Mouse (Mus musculus): ENCODE results near the gene Arhgap23. TPM values are rescaled to one million over a fixed set of nuclear protein-coding genes. Genes with fewer than 3 reads are reported as not detected.
A peak's percentile ranks its signal among the peaks of the same experiment; 100 is the strongest.

Gene Arhgap23
- polyA plus RNA-seq, 1 experiment from 2014 or later: 7.9 TPM

GRCm38 (mm10) chr11:97462538-97462937 is 47.2 kb downstream of the Arhgap23 start:
- Histone ChIP-seq H3K36me3 (ENCODE audit: insufficient read depth) (peaks cover 99% of the 10 kb centered on the region), H3K4me3 (ENCODE audit: low read depth, low read length) (no peak overlapping the region), H3K4me2 (no peak overlapping the region), H3K9me3 (ENCODE audit: low read depth, low read length) (no peaks in the 10 kb centered on the region), H3K9ac (no peak overlapping the region), H3K4me1 (ENCODE audit: insufficient read depth) (no peaks in the 10 kb centered on the region), H3K27ac (ENCODE audit: low read depth) (no peak overlapping the region), H3K27me3 (ENCODE audit: insufficient read depth, low read length) (no peaks in the 10 kb centered on the region)
- TF ChIP-seq CTCF (IDR thresholded peaks at IDR 0.05; ENCODE audit: low read depth): peak; percentile 30; the same call in 1 of the 2 replicates
- ATAC-seq (ENCODE audit: insufficient read depth) (no peak), DNase-seq (no peak)
- WGBS: 82% methylated on average over 6 of the region's 6 CpGs

DNA sequence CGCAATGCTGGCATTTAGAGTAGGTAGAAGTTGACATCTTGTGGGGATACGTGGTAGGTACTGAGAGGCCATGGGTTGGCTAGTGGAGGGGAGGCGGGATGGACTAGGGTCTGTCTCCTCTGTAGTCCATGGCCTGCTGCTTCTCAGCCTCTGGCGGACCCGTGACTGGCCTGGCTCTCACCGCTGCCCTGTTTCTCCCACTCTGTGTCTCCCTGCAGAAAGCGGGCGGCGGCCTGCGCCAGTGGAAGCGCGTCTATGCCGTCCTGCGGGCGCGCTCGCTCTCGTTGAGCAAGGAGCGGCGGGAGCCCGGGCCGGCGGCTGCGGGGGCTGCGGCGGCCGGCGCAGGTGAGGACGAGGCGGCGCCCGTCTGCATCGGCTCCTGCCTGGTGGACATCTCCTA is 47.8 kb downstream of the Arhgap23 start:
- Histone ChIP-seq H3K4me3 (ENCODE audit: low read depth, low read length) (no peak overlapping the region), H3K9ac (no peak overlapping the region), H3K9me3 (ENCODE audit: low read depth, low read length) (no peaks in the 10 kb centered on the region), H3K36me3 (ENCODE audit: insufficient read depth) (peaks cover 99% of the 10 kb centered on the region), H3K27ac (ENCODE audit: low read depth) (no peak overlapping the region), H3K4me1 (ENCODE audit: insufficient read depth) (no peaks in the 10 kb centered on the region), H3K4me2 (no peak overlapping the region), H3K27me3 (ENCODE audit: insufficient read depth, low read length) (no peaks in the 10 kb centered on the region)
- WGBS: 47% methylated on average over 33 of the region's 33 CpGs
- DNase-seq (no peak), ATAC-seq (ENCODE audit: insufficient read depth) (no peak)
- no peak for TF ChIP-seq CTCF (IDR thresholded peaks at IDR 0.05; ENCODE audit: low read depth)

DNA sequence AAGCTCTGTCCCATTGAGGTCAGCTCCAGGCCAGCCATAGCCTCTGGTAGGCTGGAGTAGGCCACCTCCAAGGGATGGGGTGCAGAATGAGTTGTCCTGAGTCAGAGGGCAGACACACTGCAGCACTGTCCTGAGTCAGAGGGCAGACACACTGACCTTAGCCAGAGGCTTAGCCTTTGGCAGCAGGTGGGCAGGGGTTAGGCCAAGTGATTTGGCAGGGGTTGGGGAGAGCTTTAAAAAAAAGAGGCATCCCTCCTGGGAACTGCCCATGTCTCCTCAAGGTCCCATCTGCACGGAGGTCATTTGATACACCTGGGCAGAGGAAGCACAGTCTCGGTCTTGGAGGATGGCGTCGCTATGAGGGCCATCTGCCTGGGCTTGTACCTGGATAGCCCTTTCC is 48.7 kb downstream of the Arhgap23 start:
- Histone ChIP-seq H3K9ac (no peak overlapping the region), H3K4me3 (ENCODE audit: low read depth, low read length) (no peak overlapping the region), H3K27ac (ENCODE audit: low read depth) (no peak overlapping the region), H3K27me3 (ENCODE audit: insufficient read depth, low read length) (no peaks in the 10 kb centered on the region), H3K4me1 (ENCODE audit: insufficient read depth) (no peaks in the 10 kb centered on the region), H3K4me2 (no peak overlapping the region), H3K9me3 (ENCODE audit: low read depth, low read length) (no peaks in the 10 kb centered on the region), H3K36me3 (ENCODE audit: insufficient read depth) (peaks cover 98% of the 10 kb centered on the region)
- no peak for TF ChIP-seq CTCF (IDR thresholded peaks at IDR 0.05; ENCODE audit: low read depth)
- DNase-seq: no peak
- no peak for ATAC-seq (ENCODE audit: insufficient read depth)
- 93% methylated on average over 4 of the region's 4 CpGs for WGBS

DNA sequence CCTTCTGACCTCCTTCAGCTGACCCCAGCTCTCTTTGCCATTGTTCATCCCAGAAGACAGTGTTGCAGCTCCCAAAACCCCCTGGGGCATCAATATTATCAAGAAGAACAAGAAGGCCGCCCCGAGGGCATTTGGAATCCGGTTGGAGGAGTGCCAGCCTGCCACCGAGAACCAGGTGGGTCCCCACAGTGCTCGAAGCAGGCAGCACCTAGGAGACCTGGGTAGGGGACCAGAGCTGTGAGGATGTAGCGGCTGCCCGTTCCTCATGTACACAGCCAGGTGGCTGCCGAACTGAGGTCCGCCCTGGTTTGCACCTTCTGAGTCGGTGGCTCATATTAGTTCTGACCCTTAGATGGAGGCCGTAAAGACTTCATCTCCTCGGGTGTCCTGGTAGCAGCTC is 50.6 kb downstream of the Arhgap23 start:
- no peak for TF ChIP-seq CTCF (IDR thresholded peaks at IDR 0.05; ENCODE audit: low read depth)
- no peak overlapping the region for H3K27ac ChIP-seq (ENCODE audit: low read depth)
- WGBS: 85% methylated on average over 12 of the region's 12 CpGs

GRCm38 (mm10) chr11:97466444-97467160 is 51.3 kb downstream of the Arhgap23 start:
- Histone ChIP-seq H3K4me3 (ENCODE audit: low read depth, low read length) (no peak overlapping the region), H3K9me3 (ENCODE audit: low read depth, low read length) (no peaks in the 10 kb centered on the region), H3K9ac (no peak overlapping the region), H3K36me3 (ENCODE audit: insufficient read depth) (peaks cover 98% of the 10 kb centered on the region), H3K27ac (ENCODE audit: low read depth) (no peak overlapping the region), H3K4me2 (no peak overlapping the region), H3K4me1 (ENCODE audit: insufficient read depth) (no peaks in the 10 kb centered on the region), H3K27me3 (ENCODE audit: insufficient read depth, low read length) (no peaks in the 10 kb centered on the region)
- DNase-seq (no peak), ATAC-seq (ENCODE audit: insufficient read depth) (no peak)
- no peak for TF ChIP-seq CTCF (IDR thresholded peaks at IDR 0.05; ENCODE audit: low read depth)
- WGBS: 77% methylated on average over 10 of the region's 10 CpGs

More for the DNA sequence above, 50.6 kb downstream of the Arhgap23 start:
- peaks cover 98% of the 10 kb centered on the region for H3K36me3 ChIP-seq (ENCODE audit: insufficient read depth)
- H3K9ac ChIP-seq: no peak overlapping the region
- no peak overlapping the region for H3K4me3 ChIP-seq (ENCODE audit: low read depth, low read length)
- no peaks in the 10 kb centered on the region for H3K27me3 ChIP-seq (ENCODE audit: insufficient read depth, low read length)
- H3K4me1 ChIP-seq (ENCODE audit: insufficient read depth): no peaks in the 10 kb centered on the region
- no peak for ATAC-seq (ENCODE audit: insufficient read depth)
- DNase-seq: no peak
- no peak overlapping the region for H3K4me2 ChIP-seq
- no peaks in the 10 kb centered on the region for H3K9me3 ChIP-seq (ENCODE audit: low read depth, low read length)

GRCm38 (mm10) chr11:97468639-97469287 is 53.4 kb downstream of the Arhgap23 start:
- Histone ChIP-seq H3K4me2 (no peak overlapping the region), H3K9me3 (ENCODE audit: low read depth, low read length) (no peaks in the 10 kb centered on the region), H3K9ac (no peak overlapping the region), H3K36me3 (ENCODE audit: insufficient read depth) (peaks cover 96% of the 10 kb centered on the region), H3K4me1 (ENCODE audit: insufficient read depth) (no peaks in the 10 kb centered on the region), H3K4me3 (ENCODE audit: low read depth, low read length) (no peak overlapping the region), H3K27ac (ENCODE audit: low read depth) (no peak overlapping the region; the same call in 1 of the 2 replicates), H3K27me3 (ENCODE audit: insufficient read depth, low read length) (no peaks in the 10 kb centered on the region)
- DNase-seq (peak; percentile 96), ATAC-seq (ENCODE audit: insufficient read depth) (peak; percentile 66; the same call in 1 of the 2 replicates)
- WGBS: 44% methylated on average over 14 of the region's 14 CpGs
- peak; percentile 99 for TF ChIP-seq CTCF (IDR thresholded peaks at IDR 0.05; ENCODE audit: low read depth)

- no peak overlapping the region for H3K4me2 ChIP-seq
- peaks cover 95% of the 10 kb centered on the region for H3K36me3 ChIP-seq (ENCODE audit: insufficient read depth)
- H3K27ac ChIP-seq (ENCODE audit: low read depth): no peak overlapping the region
- no peaks in the 10 kb centered on the region for H3K9me3 ChIP-seq (ENCODE audit: low read depth, low read length)
- ATAC-seq (ENCODE audit: insufficient read depth) (no peak), DNase-seq (no peak)
- H3K27me3 ChIP-seq (ENCODE audit: insufficient read depth, low read length): no peaks in the 10 kb centered on the region
- H3K4me1 ChIP-seq (ENCODE audit: insufficient read depth): no peaks in the 10 kb centered on the region
- no peak overlapping the region for H3K9ac ChIP-seq
- 89% methylated on average over 7 of the region's 7 CpGs for WGBS
- 0 out of 2 replicates have a peak, but pooled peaks have one; percentile 23 for TF ChIP-seq CTCF (IDR thresholded peaks at IDR 0.05; ENCODE audit: low read depth)
- no peak overlapping the region for H3K4me3 ChIP-seq (ENCODE audit: low read depth, low read length)
These were observed 54.5 kb downstream of the Arhgap23 start for GRCm38 (mm10) chr11:97469828-97470227.

Data from lung, embryonic 14.5 days (tissue).